In the genomic region with DNA sequence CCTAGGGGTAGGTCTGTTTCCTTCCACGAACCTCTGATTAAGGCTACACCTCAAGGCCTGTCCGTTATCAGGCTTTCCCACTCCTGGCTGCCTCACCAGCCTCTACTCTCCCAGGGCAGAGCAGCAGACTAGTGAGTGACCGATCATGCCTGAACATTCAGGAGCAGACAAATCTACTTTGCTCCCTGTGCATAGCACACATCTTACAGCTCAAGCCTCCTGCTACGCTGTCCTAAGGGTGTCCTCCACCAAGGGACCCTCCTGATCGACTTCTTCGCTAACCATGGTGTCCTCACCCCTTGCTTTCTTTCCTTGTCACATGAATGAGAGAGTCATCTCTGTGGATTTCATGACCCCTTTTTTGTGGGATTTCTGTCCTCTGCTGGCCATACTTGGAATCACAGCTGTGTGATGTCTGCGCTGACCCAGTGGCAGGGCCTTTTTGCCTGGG, we compare ENCODE assay signal across 9 mouse cellular contexts. TPM values are rescaled to one million over a fixed set of nuclear protein-coding genes. Genes with fewer than 3 reads are reported as not detected.
DNase-seq lines count a peak whose midpoint lies in the region; ATAC-seq and TF ChIP-seq lines count a peak whose summit lies in the region.
"Had no signal": no experiment of that assay in that cellular context is flagged by ENCODE, and none has a peak within 500 bp of the region (broad histone marks: within the 10 kb centered on the region; RNA-seq: fewer than 3 reads in every experiment).

No protein-coding gene starts in this region.

- H3K27me3 ChIP-seq in embryonic facial prominence, embryonic 10.5 days (replicated peaks; ENCODE audit: low read depth, poor library complexity, severe bottlenecking) = no peaks in the 10 kb centered on the region
- no peaks in the 10 kb centered on the region for H3K27me3 ChIP-seq in kidney, postnatal 0 days (ENCODE audit: insufficient read depth, low read length)
- H3K27me3 ChIP-seq: limb, embryonic 13.5 days had no signal

- H3K9me3 ChIP-seq in embryonic facial prominence, embryonic 10.5 days = no peaks in the 10 kb centered on the region
- no peaks in the 10 kb centered on the region for H3K9me3 ChIP-seq in kidney, postnatal 0 days (replicated peaks; ENCODE audit: low read length)

- H3K9ac ChIP-seq in kidney, postnatal 0 days (ENCODE audit: low read depth, low read length) = no peak overlapping the region
- H3K9ac ChIP-seq: limb, embryonic 13.5 days had no signal

- no peak overlapping the region for H3K4me2 ChIP-seq in kidney, postnatal 0 days (ENCODE audit: low read length)
- H3K4me2 ChIP-seq: limb, embryonic 13.5 days had no signal

- peak; percentile 48 for DNase-seq in gastrocnemius, adult 18-20 months (ENCODE audit: low spot score)
- no peak for DNase-seq in gastrocnemius, adult 8-10 months (ENCODE audit: low spot score in 2 of 2)
- peak; percentile 53 to 59 for DNase-seq in B cell, adult 2 months
- DNase-seq in adrenal gland, postnatal 10 days = peak; percentile 70
- DNase-seq in embryonic facial prominence, embryonic 10.5 days (ENCODE audit: low spot score) = peak; percentile 34
- DNase-seq in kidney, postnatal 0 days (ENCODE audit: low spot score) = peak; percentile 12
- DNase-seq in lung, postnatal 14 days = peak; percentile 40
- DNase-seq in spleen, postnatal 14 days (ENCODE audit: low spot score in 2 of 2) = peak; percentile 46 to 63

- WGBS in embryonic facial prominence, embryonic 10.5 days = 68% methylated on average over 7 of the region's 7 CpGs
- WGBS in kidney, postnatal 0 days = 64% methylated on average over 7 of the region's 7 CpGs

- H3K27ac ChIP-seq in embryonic facial prominence, embryonic 10.5 days (replicated peaks) = 0 out of 2 replicates have a peak overlapping the region, but pooled peaks have one; percentile 19
- H3K27ac ChIP-seq in kidney, postnatal 0 days = no peak overlapping the region
- H3K27ac ChIP-seq: limb, embryonic 13.5 days had no signal

- ATAC-seq in kidney, postnatal 0 days (replicated peaks; ENCODE audit: low FRiP score, low read depth) = no peak

- TF ChIP-seq CTCF in kidney, postnatal 0 days (IDR thresholded peaks at IDR 0.05; ENCODE audit: low read depth) = peak; percentile 71

- no peaks in the 10 kb centered on the region for H3K36me3 ChIP-seq in embryonic facial prominence, embryonic 10.5 days (replicated peaks)
- H3K36me3 ChIP-seq in kidney, postnatal 0 days (ENCODE audit: insufficient read depth, low read length) = no peaks in the 10 kb centered on the region
- H3K36me3 ChIP-seq: limb, embryonic 13.5 days had no signal

- no peak overlapping the region for H3K4me3 ChIP-seq in embryonic facial prominence, embryonic 10.5 days
- no peak overlapping the region for H3K4me3 ChIP-seq in kidney, postnatal 0 days (replicated peaks; ENCODE audit: low read depth, low read length)
- H3K4me3 ChIP-seq: limb, embryonic 13.5 days had no signal

- no peaks in the 10 kb centered on the region for H3K4me1 ChIP-seq in embryonic facial prominence, embryonic 10.5 days
- H3K4me1 ChIP-seq in kidney, postnatal 0 days (replicated peaks; ENCODE audit: insufficient read depth, low read length) = no peaks in the 10 kb centered on the region
- H3K4me1 ChIP-seq: limb, embryonic 13.5 days had no signal

RNA-seq across cellular contexts. Expression of a gene that starts 7.0 kb away (rescaled TPM):
- total RNA-seq in gastrocnemius, adult 18-20 months (2021) = not detected
- total RNA-seq in gastrocnemius, adult 8-10 months (2022) = not detected
- not detected for total RNA-seq in adrenal gland, postnatal 10 days (2021)
- not detected in 2 replicates for polyA plus RNA-seq in embryonic facial prominence, embryonic 10.5 days (2016; fragmentation: Nextera tagmentation; extraction: Ambion mirVana)
- not detected in 2 replicates for polyA plus RNA-seq in kidney, postnatal 0 days (2015; fragmentation: Nextera tagmentation; extraction: Ambion mirVana)
- polyA plus RNA-seq: limb, embryonic 13.5 days had no signal

RNA-seq across cellular contexts. Expression of a gene that starts 10.4 kb away (rescaled TPM):
- total RNA-seq in gastrocnemius, adult 18-20 months (2021) = not detected
- not detected for total RNA-seq in gastrocnemius, adult 8-10 months (2022)
- not detected for total RNA-seq in adrenal gland, postnatal 10 days (2021)
- not detected in 2 replicates for polyA plus RNA-seq in embryonic facial prominence, embryonic 10.5 days (2016; fragmentation: Nextera tagmentation; extraction: Ambion mirVana)
- polyA plus RNA-seq in kidney, postnatal 0 days (2015; fragmentation: Nextera tagmentation; extraction: Ambion mirVana) = not detected in 2 replicates
- polyA plus RNA-seq: limb, embryonic 13.5 days had no signal

RNA-seq across cellular contexts. Expression of a gene that starts 17.6 kb away (rescaled TPM):
- not detected for total RNA-seq in gastrocnemius, adult 18-20 months (2021)
- total RNA-seq in gastrocnemius, adult 8-10 months (2022) = not detected
- not detected for total RNA-seq in adrenal gland, postnatal 10 days (2021)
- polyA plus RNA-seq in embryonic facial prominence, embryonic 10.5 days (2016; fragmentation: Nextera tagmentation; extraction: Ambion mirVana) = not detected in 2 replicates
- polyA plus RNA-seq in kidney, postnatal 0 days (2015; fragmentation: Nextera tagmentation; extraction: Ambion mirVana) = not detected in 2 replicates
- polyA plus RNA-seq: limb, embryonic 13.5 days had no signal

RNA-seq across cellular contexts. Expression of a gene that starts 28.0 kb away (rescaled TPM):
- total RNA-seq in gastrocnemius, adult 18-20 months (2021) = not detected
- not detected for total RNA-seq in gastrocnemius, adult 8-10 months (2022)
- total RNA-seq in adrenal gland, postnatal 10 days (2021) = not detected
- not detected in 2 replicates for polyA plus RNA-seq in embryonic facial prominence, embryonic 10.5 days (2016; fragmentation: Nextera tagmentation; extraction: Ambion mirVana)
- polyA plus RNA-seq in kidney, postnatal 0 days (2015; fragmentation: Nextera tagmentation; extraction: Ambion mirVana) = not detected in 2 replicates
- polyA plus RNA-seq: limb, embryonic 13.5 days had no signal

RNA-seq across cellular contexts. Expression of a gene that starts 32.5 kb away (rescaled TPM):
- total RNA-seq in gastrocnemius, adult 18-20 months (2021) = not detected
- total RNA-seq in gastrocnemius, adult 8-10 months (2022) = not detected
- not detected for total RNA-seq in adrenal gland, postnatal 10 days (2021)
- polyA plus RNA-seq in embryonic facial prominence, embryonic 10.5 days (2016; fragmentation: Nextera tagmentation; extraction: Ambion mirVana) = 0.05 TPM in 2 replicates
- not detected in 2 replicates for polyA plus RNA-seq in kidney, postnatal 0 days (2015; fragmentation: Nextera tagmentation; extraction: Ambion mirVana)

Comparison
In these comparisons a context has a peak if more than half of its experiments do, and no peak if none do; other contexts are left out.
1. DNase-seq: peak in gastrocnemius, adult 18-20 months (single experiment), B cell, adult 2 months (2 of 2), adrenal gland, postnatal 10 days (single experiment), embryonic facial prominence, embryonic 10.5 days (single experiment), kidney, postnatal 0 days (single experiment), lung, postnatal 14 days (single experiment) and spleen, postnatal 14 days (2 of 2); none in gastrocnemius, adult 8-10 months (0 of 2).